Mouse (Mus musculus) megakaryocyte, embryonic 14.5 days (primary cell): ENCODE results near the gene Slc44a3. TPM values are rescaled to one million over a fixed set of nuclear protein-coding genes. Genes with fewer than 3 reads are reported as not detected.
"Not testable (repeated sequence)": the region's sequence is repeated elsewhere in the genome, so short reads cannot be mapped to it uniquely, and the experiment has no call there.

ENCODE experiments used
- H3K27me3 ChIP-seq: replicated peaks from 2 replicates; pipeline ENCODE3; 2012; ENCODE audit warnings: inconsistent platforms
- H3K36me3 ChIP-seq: replicated peaks from 2 replicates; pipeline ENCODE3; 2012; ENCODE audit warnings: low read length, inconsistent platforms, mixed read lengths
- H3K4me1 ChIP-seq: 2 replicates; pipeline ENCODE4 v1.6.1; 2012; ENCODE audit warnings: inconsistent platforms
- H3K4me3 ChIP-seq: replicated peaks from 2 replicates; pipeline ENCODE3; 2012; ENCODE audit warnings: moderate library complexity, mild to moderate bottlenecking, inconsistent platforms
- H3K9me3 ChIP-seq: 2 replicates; pipeline ENCODE4 v1.6.1; 2012; ENCODE audit warnings: inconsistent platforms
- FLI1 ChIP-seq: IDR thresholded peaks from 2 replicates; pipeline ENCODE4 v1.6.1; 2012; ENCODE audit warnings: low read length, inconsistent platforms, mixed read lengths
- GATA1 ChIP-seq: IDR thresholded peaks from 3 replicates; pipeline ENCODE4 v1.6.1; 2012; ENCODE audit warnings: mixed read lengths, low read length, inconsistent platforms, borderline replicate concordance
- polyA plus RNA-seq: library from polyadenylated mRNA; stranded (reverse); fragments of >175 nt; gene quantifications from 2 replicates; pipeline ENCODE4 v1.2.3, GENCODE M21; 2012; ENCODE audit warnings: low replicate concordance; ENCODE audit not compliant: insufficient read depth

The Slc44a3 gene
- polyA plus RNA-seq, 1 experiment: not detected

DNA sequence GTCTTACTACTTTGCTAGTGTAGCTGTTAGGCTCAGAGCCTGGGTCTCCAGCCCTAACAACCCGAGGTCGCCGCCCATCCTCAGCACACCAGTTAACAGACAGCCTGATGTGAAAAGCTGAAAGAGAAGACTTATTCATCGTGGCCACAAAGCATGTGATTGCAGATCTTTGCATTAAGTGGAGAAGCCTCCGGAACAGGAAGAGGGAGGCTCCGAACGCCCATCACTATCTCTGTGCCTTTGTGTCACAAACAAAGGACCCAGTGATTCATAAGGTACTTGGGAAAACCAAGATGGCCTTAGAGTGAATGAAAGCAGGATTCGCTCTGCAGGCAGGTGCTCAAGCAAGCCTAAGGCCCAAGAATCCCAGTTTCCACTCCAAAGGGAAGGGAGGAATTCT, 26.7 kb upstream of the Slc44a3 start:
- H3K4me3 ChIP-seq: no peak overlapping the region
- H3K36me3 ChIP-seq: no peaks in the 10 kb centered on the region
- peaks cover 15% of the 10 kb centered on the region for H3K27me3 ChIP-seq
- TF ChIP-seq FLI1: no peak
- TF ChIP-seq GATA1: no peak
- peaks cover 14% of the 10 kb centered on the region for H3K4me1 ChIP-seq
- peaks cover 11% of the 10 kb centered on the region for H3K9me3 ChIP-seq

DNA sequence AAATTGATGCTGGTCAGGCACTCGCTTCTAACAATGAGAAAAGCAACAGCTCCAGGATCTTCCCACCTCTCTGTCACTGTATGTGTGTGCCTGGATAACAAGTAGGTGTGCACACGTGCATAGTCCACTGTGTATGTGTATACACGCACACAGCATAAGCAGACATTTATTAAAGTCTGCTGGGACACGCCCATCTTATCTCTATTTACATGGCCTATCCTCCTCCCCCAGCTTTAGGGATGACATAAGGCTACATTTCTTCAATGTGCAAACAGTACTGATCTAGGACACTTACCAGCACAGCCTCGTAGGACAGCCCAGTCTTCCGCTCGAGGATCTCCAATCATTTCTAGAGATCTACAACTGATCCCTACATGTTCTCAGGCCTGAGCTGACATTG, 24.1 kb upstream of the Slc44a3 start:
- Histone ChIP-seq H3K27me3 (peaks cover 24% of the 10 kb centered on the region), H3K4me3 (no peak overlapping the region), H3K9me3 (no peaks in the 10 kb centered on the region), H3K36me3 (no peaks in the 10 kb centered on the region), H3K4me1 (peaks cover 15% of the 10 kb centered on the region)
- no peak for TF ChIP-seq GATA1
- no peak for TF ChIP-seq FLI1

DNA sequence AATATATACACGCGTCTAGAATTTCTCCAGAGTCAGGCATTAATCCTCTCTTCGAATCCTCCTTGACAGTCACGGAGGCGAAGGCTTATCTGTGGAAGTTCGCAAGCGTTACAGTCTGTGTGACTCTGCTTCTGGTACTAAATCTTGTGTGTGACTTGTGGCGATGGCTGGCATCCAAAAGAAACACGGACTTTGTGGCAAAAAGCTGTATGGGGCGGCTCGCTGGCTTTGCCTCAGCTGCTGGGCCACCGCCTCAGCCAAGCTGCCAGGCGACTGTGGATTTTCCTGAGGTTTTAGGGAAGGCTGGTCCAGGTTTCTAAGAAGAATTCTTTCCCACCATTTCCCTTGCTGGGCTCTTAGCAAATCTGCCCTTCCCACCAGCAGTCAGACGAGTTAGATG, 21.1 kb upstream of the Slc44a3 start:
- no peak for TF ChIP-seq GATA1

GRCm38 (mm10) chr3:121552723-121553122, 20.5 kb upstream of the Slc44a3 start:
- H3K36me3 ChIP-seq: no peaks in the 10 kb centered on the region
- peaks cover 19% of the 10 kb centered on the region for H3K27me3 ChIP-seq
- TF ChIP-seq FLI1 (no peak), GATA1 (no peak)
- no peak overlapping the region for H3K4me3 ChIP-seq
- H3K9me3 ChIP-seq: no peaks in the 10 kb centered on the region
- peaks cover 19% of the 10 kb centered on the region for H3K4me1 ChIP-seq

More for the DNA sequence above, 21.1 kb upstream of the Slc44a3 start:
- Histone ChIP-seq H3K27me3 (peaks cover 19% of the 10 kb centered on the region), H3K4me3 (no peak overlapping the region), H3K4me1 (peaks cover 15% of the 10 kb centered on the region), H3K9me3 (no peaks in the 10 kb centered on the region), H3K36me3 (no peaks in the 10 kb centered on the region)

GRCm38 (mm10) chr3:121550370-121550769, 18.2 kb upstream of the Slc44a3 start:
- TF ChIP-seq FLI1 (no peak), GATA1 (no peak)
- Histone ChIP-seq H3K36me3 (no peaks in the 10 kb centered on the region), H3K27me3 (peaks cover 31% of the 10 kb centered on the region), H3K4me1 (peaks cover 10% of the 10 kb centered on the region), H3K4me3 (no peak overlapping the region), H3K9me3 (no peaks in the 10 kb centered on the region)

- Histone ChIP-seq H3K4me1 (peaks cover 7% of the 10 kb centered on the region), H3K27me3 (peaks cover 32% of the 10 kb centered on the region), H3K4me3 (peak overlapping the region; percentile 79), H3K36me3 (no peaks in the 10 kb centered on the region), H3K9me3 (no peaks in the 10 kb centered on the region)
- TF ChIP-seq FLI1 (no peak), GATA1 (no peak)
Observed at GRCm38 (mm10) chr3:121547851-121548624, 15.8 kb upstream of the Slc44a3 start.

DNA sequence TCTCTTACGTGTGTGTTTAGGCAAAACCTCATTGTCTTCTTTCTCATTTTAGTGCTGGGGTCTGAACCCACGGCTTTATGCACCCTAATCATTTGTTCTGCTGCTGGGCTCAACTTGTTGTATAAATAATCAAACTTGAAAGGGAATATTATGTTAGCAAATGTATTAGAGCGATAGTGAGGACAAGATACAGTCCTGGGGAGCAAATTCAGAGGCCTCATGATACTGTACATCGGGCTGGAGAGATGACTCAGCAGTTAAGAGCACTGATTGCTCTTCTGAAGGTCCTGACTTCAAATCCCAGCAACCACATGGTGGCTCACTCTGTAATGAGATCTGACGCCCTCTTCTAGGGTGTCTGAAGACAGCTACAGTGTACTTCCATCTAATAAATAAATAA, 8.4 kb upstream of the Slc44a3 start:
- Histone ChIP-seq H3K9me3 (no peaks in the 10 kb centered on the region), H3K27me3 (peaks cover 33% of the 10 kb centered on the region), H3K4me3 (no peak overlapping the region), H3K36me3 (no peaks in the 10 kb centered on the region), H3K4me1 (peaks cover 4% of the 10 kb centered on the region; the same call in 1 of the 2 replicates)
- TF ChIP-seq GATA1 (no peak), FLI1 (no peak)

DNA sequence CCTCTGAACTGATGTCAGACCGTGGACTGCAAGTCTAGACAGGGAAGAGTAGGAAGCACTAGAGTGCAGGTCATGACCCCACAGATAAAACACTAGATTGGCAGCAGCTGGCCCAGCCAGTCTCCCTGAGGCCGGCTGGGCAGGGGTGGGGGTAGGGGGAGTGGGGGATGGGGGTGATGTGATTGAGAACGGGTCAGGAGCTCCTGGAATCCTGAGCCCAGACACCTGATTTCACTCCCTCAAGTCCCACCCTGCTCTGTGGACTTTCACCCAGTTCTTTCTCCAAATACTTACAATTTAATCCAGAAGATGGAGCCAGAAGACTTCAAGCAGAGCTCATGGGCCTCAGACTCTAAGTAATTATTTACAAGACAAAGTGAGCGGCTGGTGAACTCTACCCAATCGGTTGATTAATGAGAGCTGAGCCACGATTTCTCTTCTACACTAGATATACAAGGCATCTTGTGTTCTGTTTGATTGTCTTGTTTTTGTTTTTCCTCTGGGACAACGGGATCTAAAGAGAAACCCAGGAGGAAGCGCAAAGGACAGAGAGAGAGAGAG, 7.7 kb upstream of the Slc44a3 start:
- H3K27me3 ChIP-seq: peaks cover 28% of the 10 kb centered on the region
- TF ChIP-seq GATA1 (no peak), FLI1 (no peak)
- no peaks in the 10 kb centered on the region for H3K9me3 ChIP-seq
- H3K4me3 ChIP-seq: no peak overlapping the region
- H3K36me3 ChIP-seq: no peaks in the 10 kb centered on the region
- H3K4me1 ChIP-seq: peaks cover 4% of the 10 kb centered on the region; the same call in 1 of the 2 replicates

DNA sequence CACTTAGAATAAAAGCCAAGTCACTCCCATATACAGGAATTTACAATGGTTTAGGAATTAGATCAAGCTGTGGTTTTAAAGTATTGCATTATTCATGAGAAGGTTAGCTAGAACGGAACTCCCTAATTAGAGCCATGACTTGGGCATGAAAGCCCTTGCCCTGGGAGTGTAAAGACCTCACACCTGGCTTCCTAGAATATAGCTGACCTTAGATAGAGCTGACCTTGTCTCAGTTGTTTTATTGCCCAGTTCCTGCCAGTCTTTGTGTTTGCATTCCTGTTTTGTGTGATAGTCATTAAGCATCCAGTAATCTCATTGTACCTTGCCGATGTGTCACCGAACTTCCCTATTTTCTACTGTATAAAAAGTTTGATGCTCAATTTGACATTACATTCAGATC, 6.6 kb upstream of the Slc44a3 start:
- H3K27me3 ChIP-seq: peaks cover 34% of the 10 kb centered on the region
- not testable (repeated sequence) for H3K4me1 ChIP-seq, H3K4me3 ChIP-seq, H3K36me3 ChIP-seq, H3K9me3 ChIP-seq

DNA sequence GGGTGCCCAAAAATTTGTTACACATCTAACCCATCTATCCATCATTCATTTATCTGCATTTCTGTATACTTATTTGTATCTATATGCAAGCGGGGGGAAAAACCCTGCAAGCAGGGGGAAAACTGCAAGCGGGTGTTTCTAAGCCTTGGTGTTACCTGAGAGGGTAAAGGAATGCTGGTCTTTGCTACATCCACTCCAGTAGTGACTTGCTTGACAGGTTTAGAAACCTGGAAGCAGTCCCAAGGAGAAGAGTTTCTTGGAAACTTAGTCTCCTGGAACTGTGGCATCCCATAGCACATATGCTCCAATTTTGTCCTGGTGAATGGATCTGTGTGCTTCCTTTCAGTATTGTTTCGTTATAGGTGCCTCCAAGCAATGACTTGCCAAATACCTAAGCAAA, 5.8 kb upstream of the Slc44a3 start:
- no peaks in the 10 kb centered on the region for H3K9me3 ChIP-seq
- H3K4me3 ChIP-seq: no peak overlapping the region
- no peak for TF ChIP-seq GATA1
- TF ChIP-seq FLI1: no peak
- peaks cover 4% of the 10 kb centered on the region; the same call in 1 of the 2 replicates for H3K4me1 ChIP-seq
- no peaks in the 10 kb centered on the region for H3K36me3 ChIP-seq
- H3K27me3 ChIP-seq: peaks cover 41% of the 10 kb centered on the region

DNA sequence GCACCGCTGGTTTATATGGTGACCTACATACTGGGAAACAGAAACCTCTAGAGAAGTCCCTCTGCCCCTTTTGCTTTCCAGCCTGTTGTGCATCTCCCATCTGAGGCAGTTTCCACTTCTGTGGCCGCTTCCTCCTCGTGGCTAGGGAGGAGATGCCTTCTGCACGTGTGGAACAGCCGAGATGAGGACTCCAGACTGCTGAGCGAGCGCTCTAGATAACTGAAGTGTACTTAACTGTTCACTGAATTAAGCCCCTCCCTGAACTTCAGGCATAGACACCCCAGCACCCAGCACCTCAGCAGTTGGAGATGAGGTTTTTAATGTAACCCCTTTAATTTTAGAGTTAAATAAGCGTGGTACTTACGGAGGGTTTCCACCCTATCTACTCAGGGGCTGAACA, 4.6 kb upstream of the Slc44a3 start:
- peaks cover 11% of the 10 kb centered on the region for H3K4me1 ChIP-seq
- no peaks in the 10 kb centered on the region for H3K36me3 ChIP-seq
- TF ChIP-seq FLI1: no peak
- TF ChIP-seq GATA1: no peak
- H3K27me3 ChIP-seq: peaks cover 44% of the 10 kb centered on the region
- H3K9me3 ChIP-seq: no peaks in the 10 kb centered on the region
- no peak overlapping the region for H3K4me3 ChIP-seq
